19 mouse cellular contexts compared by ENCODE assay signal in the genomic region with DNA sequence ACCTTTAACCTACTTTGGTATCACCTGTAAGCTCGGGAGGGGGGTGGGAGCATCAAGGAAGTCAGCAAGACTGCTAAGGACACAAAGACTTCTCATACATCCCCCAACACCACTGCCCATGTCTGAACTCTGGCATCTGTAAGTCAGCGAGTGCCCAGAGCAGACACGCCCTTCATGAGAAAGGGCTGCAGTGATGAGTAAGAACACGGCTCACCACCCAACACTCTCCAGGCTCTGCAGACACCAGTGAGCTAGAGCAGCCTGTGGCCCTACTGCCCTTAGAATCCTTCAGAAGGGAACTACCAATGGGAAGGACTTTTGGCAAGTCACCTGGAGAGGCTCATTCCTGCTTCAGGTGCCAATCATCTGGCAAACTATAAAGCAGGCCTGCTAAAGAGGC.
DNase-seq lines count a peak whose midpoint lies in the region; ATAC-seq and TF ChIP-seq lines count a peak whose summit lies in the region.
"Had no signal": no experiment of that assay in that cellular context is flagged by ENCODE, and none has a peak within 500 bp of the region (broad histone marks: within the 10 kb centered on the region; RNA-seq: fewer than 3 reads in every experiment).

No protein-coding gene starts in this region.

- no peak overlapping the region for H3K4me2 ChIP-seq in intestine, embryonic 16.5 days (ENCODE audit: low read depth, low read length)
- H3K4me2 ChIP-seq in stomach, postnatal 0 days (replicated peaks; ENCODE audit: low read depth), result no peak overlapping the region
- no peak overlapping the region for H3K4me2 ChIP-seq in midbrain, embryonic 13.5 days (replicated peaks)
- H3K4me2 ChIP-seq: embryonic facial prominence, embryonic 15.5 days; forebrain, embryonic 15.5 days; heart, embryonic 13.5 days; hindbrain, embryonic 15.5 days had no signal

- DNase-seq in 3134 (ENCODE audit: extremely low read depth, insufficient read length, low spot score), result peak; percentile 33
- DNase-seq in NIH3T3 (ENCODE audit: low read depth), result peak; percentile 33
- DNase-seq in stomach, postnatal 0 days (ENCODE audit: low spot score), result no peak
- DNase-seq in cerebellum, postnatal 10 days, result no peak
- no peak for DNase-seq in lung, adult 18-20 months
- DNase-seq: adrenal gland, postnatal 14 days; cerebellum, adult 11-12 months; cerebellum, adult 9-10 months; embryo, embryonic 11 days; gastrocnemius, postnatal 36 days; heart, adult 11 months; heart, postnatal 36 days had no signal

- no peak for TF ChIP-seq EP300 in stomach, postnatal 0 days (optimal IDR thresholded peaks at IDR 0.05)

- no peak overlapping the region for H3K9ac ChIP-seq in intestine, embryonic 16.5 days (ENCODE audit: low read depth, low read length)
- H3K9ac ChIP-seq in stomach, postnatal 0 days (ENCODE audit: low read length), result no peak overlapping the region
- no peak overlapping the region for H3K9ac ChIP-seq in midbrain, embryonic 13.5 days (replicated peaks)
- H3K9ac ChIP-seq: embryonic facial prominence, embryonic 15.5 days; forebrain, embryonic 15.5 days; heart, embryonic 13.5 days; hindbrain, embryonic 15.5 days had no signal

- H3K27ac ChIP-seq in intestine, embryonic 16.5 days (ENCODE audit: low read length), result peak overlapping the region; percentile 35; the same call in 1 of the 2 replicates
- H3K27ac ChIP-seq in stomach, postnatal 0 days (replicated peaks), result 0 out of 2 replicates have a peak overlapping the region, but pooled peaks have one; percentile 18
- H3K27ac ChIP-seq in midbrain, embryonic 13.5 days, result no peak overlapping the region
- H3K27ac ChIP-seq: embryonic facial prominence, embryonic 15.5 days; forebrain, embryonic 15.5 days; heart, embryonic 13.5 days; hindbrain, embryonic 15.5 days had no signal

- no peaks in the 10 kb centered on the region for H3K36me3 ChIP-seq in intestine, embryonic 16.5 days (ENCODE audit: control insufficient read depth, insufficient read depth, low read length)
- H3K36me3 ChIP-seq in stomach, postnatal 0 days (ENCODE audit: control insufficient read depth, insufficient read depth, low read length), result no peaks in the 10 kb centered on the region
- no peaks in the 10 kb centered on the region for H3K36me3 ChIP-seq in midbrain, embryonic 13.5 days
- H3K36me3 ChIP-seq: embryonic facial prominence, embryonic 15.5 days; forebrain, embryonic 15.5 days; hindbrain, embryonic 15.5 days had no signal

- WGBS in intestine, embryonic 16.5 days, result 63% methylated on average over 4 of the region's 4 CpGs
- WGBS in stomach, postnatal 0 days, result 63% methylated on average over 4 of the region's 4 CpGs
- 82% methylated on average over 4 of the region's 4 CpGs for WGBS in midbrain, embryonic 13.5 days

- H3K4me1 ChIP-seq in intestine, embryonic 16.5 days (ENCODE audit: control insufficient read depth, insufficient read depth, low read length), result peaks cover 16% of the 10 kb centered on the region
- no peaks in the 10 kb centered on the region for H3K4me1 ChIP-seq in stomach, postnatal 0 days (replicated peaks; ENCODE audit: control insufficient read depth, insufficient read depth)
- no peaks in the 10 kb centered on the region for H3K4me1 ChIP-seq in midbrain, embryonic 13.5 days (replicated peaks)
- H3K4me1 ChIP-seq: embryonic facial prominence, embryonic 15.5 days; forebrain, embryonic 15.5 days; hindbrain, embryonic 15.5 days had no signal

- no peak overlapping the region for H3K4me3 ChIP-seq in intestine, embryonic 16.5 days (ENCODE audit: low read length)
- H3K4me3 ChIP-seq in stomach, postnatal 0 days (ENCODE audit: low read depth, low read length), result no peak overlapping the region
- H3K4me3 ChIP-seq in midbrain, embryonic 13.5 days (replicated peaks), result no peak overlapping the region
- H3K4me3 ChIP-seq: embryonic facial prominence, embryonic 15.5 days; forebrain, embryonic 15.5 days; heart, embryonic 13.5 days; hindbrain, embryonic 15.5 days had no signal

- no peak for TF ChIP-seq CTCF in stomach, postnatal 0 days (IDR thresholded peaks at IDR 0.05; ENCODE audit: low read depth)

- 0 out of 2 replicates have a peak, but pooled peaks have one; percentile 13 for ATAC-seq in intestine, embryonic 16.5 days
- peak; percentile 72 for ATAC-seq in stomach, postnatal 0 days (ENCODE audit: low FRiP score, low TSS enrichment)
- ATAC-seq in midbrain, embryonic 13.5 days, result no peak
- ATAC-seq: forebrain, embryonic 15.5 days; inflammation-experienced regulatory T-cells, adult 6 months had no signal

- H3K9me3 ChIP-seq in intestine, embryonic 16.5 days (ENCODE audit: control insufficient read depth, low read length), result no peaks in the 10 kb centered on the region; the same call in 1 of the 2 replicates
- 0 out of 2 replicates have a peak, but pooled peaks cover 3% of the 10 kb centered on the region for H3K9me3 ChIP-seq in stomach, postnatal 0 days (ENCODE audit: control insufficient read depth, low read length)
- peaks cover 3% of the 10 kb centered on the region; the same call in 1 of the 2 replicates for H3K9me3 ChIP-seq in midbrain, embryonic 13.5 days
- H3K9me3 ChIP-seq: embryonic facial prominence, embryonic 15.5 days had no signal

- no peaks in the 10 kb centered on the region for H3K27me3 ChIP-seq in intestine, embryonic 16.5 days (replicated peaks; ENCODE audit: control insufficient read depth, insufficient read depth, low read length)
- no peaks in the 10 kb centered on the region for H3K27me3 ChIP-seq in stomach, postnatal 0 days (ENCODE audit: control insufficient read depth, insufficient read depth, low read length)
- H3K27me3 ChIP-seq in midbrain, embryonic 13.5 days, result no peaks in the 10 kb centered on the region
- H3K27me3 ChIP-seq: embryonic facial prominence, embryonic 15.5 days; forebrain, embryonic 15.5 days; heart, embryonic 13.5 days; hindbrain, embryonic 15.5 days had no signal

Comparison
In these comparisons a context has a peak if more than half of its experiments do, and no peak if none do; other contexts are left out.
1. DNase-seq: peak in 3134 (single experiment) and NIH3T3 (single experiment); none in stomach, postnatal 0 days (single experiment), cerebellum, postnatal 10 days (0 of 2) and lung, adult 18-20 months (0 of 2).